Mouse (Mus musculus) brain, embryonic 14.5 days (tissue): ENCODE results near the gene Slc26a9.

ENCODE experiments used
- CTCF ChIP-seq: fragments of 200-500 bp; IDR thresholded peaks from 2 replicates; pipeline ENCODE4 v1.5.1; 2012; ENCODE audit warnings: inconsistent platforms, mild to moderate bottlenecking, moderate library complexity, borderline replicate concordance; ENCODE audit not compliant: insufficient read depth, insufficient read length; ENCODE audit errors: extremely low read depth
- POLR2A ChIP-seq: fragments of 200-500 bp; IDR thresholded peaks from 2 replicates; pipeline ENCODE4 v1.6.1; 2012; ENCODE audit warnings: mild to moderate bottlenecking, inconsistent platforms, borderline replicate concordance; ENCODE audit not compliant: poor library complexity, insufficient read depth, insufficient read length, severe bottlenecking; ENCODE audit errors: extremely low read depth

GRCm38 (mm10) chr1:131726586-131726985 lies 17.2 kb upstream of the Slc26a9 start:
- no peak for TF ChIP-seq CTCF
- no peak for TF ChIP-seq POLR2A
